Mouse (Mus musculus): ENCODE measurements around the gene Fut4.
A peak's percentile ranks its signal among the peaks of the same experiment; 100 is the strongest.

Fut4 gene

GRCm38 (mm10) chr9:14752001-14752522 lies at the start of gene Fut4:
Gene Fut4 (minus strand): TSS chr9:14752393.
- H3K36me3 ChIP-seq (ENCODE audit: control insufficient read depth, insufficient read depth, low read length, poor library complexity, severe bottlenecking) = no peaks in the 10 kb centered on the region
- peak; percentile 24 for DNase-seq (ENCODE audit: low read depth, low spot score)
- no peaks in the 10 kb centered on the region for H3K27me3 ChIP-seq (ENCODE audit: control insufficient read depth, insufficient read depth, low read length, poor library complexity, severe bottlenecking)

DNA sequence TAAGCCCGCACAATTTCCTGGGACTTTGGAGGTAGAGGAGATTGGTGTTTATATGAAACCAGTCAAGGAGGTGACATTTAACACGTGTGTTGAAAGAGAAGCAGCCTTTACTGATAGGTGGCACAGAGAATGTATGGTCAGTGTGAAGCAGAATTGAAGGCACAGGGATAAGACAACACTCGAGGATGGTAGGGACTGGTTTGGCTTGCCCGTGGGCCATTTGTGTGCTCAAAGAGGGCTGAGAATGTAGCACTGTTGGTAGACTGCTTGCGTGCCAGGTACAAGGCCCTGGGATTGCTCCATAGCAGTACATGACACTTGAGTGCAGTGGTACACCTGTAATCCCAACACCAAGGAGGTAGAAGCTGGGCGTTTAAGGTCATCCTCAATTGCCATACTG lies 35.2 kb upstream of the Fut4 start:
- DNase-seq (ENCODE audit: low read depth, low spot score) = no peak
- H3K36me3 ChIP-seq (ENCODE audit: control insufficient read depth, insufficient read depth, low read length, poor library complexity, severe bottlenecking) = peaks cover 8% of the 10 kb centered on the region
- no peaks in the 10 kb centered on the region for H3K27me3 ChIP-seq (ENCODE audit: control insufficient read depth, insufficient read depth, low read length, poor library complexity, severe bottlenecking)

GRCm38 (mm10) chr9:14784039-14785002 lies 32.1 kb upstream of the Fut4 start, which contains the start of the genes Mre11a and Ankrd49:
Gene Mre11a (plus strand): TSS chr9:14784654.
Gene Ankrd49 (minus strand): TSS chr9:14784856.
- no peaks in the 10 kb centered on the region for H3K27me3 ChIP-seq (ENCODE audit: control insufficient read depth, insufficient read depth, low read length, poor library complexity, severe bottlenecking)
- H3K36me3 ChIP-seq (ENCODE audit: control insufficient read depth, insufficient read depth, low read length, poor library complexity, severe bottlenecking) = peaks cover 10% of the 10 kb centered on the region
- peak; percentile 96 for DNase-seq (ENCODE audit: low read depth, low spot score)

DNA sequence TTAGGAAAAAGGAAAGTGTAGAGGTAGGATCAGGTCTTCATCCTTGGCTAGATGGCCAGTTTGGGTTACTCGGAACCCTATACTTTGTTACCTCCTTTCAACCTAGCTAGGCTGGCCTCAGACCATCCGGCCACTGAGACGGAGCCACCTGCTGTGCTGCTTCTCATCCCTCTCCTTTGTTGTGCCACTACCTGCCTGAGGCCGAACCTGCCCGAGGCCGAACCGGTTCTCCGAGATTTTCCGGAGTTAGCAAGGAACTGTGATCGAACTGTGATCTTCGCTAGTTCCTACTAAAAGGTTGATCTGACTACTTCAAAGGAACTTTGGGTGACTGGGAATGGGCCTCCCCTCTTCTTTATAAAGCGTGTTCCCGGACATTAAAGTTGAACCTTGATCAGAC lies 26.1 kb upstream of the Fut4 start:
- no peaks in the 10 kb centered on the region for H3K27me3 ChIP-seq (ENCODE audit: control insufficient read depth, insufficient read depth, low read length, poor library complexity, severe bottlenecking)
- H3K36me3 ChIP-seq (ENCODE audit: control insufficient read depth, insufficient read depth, low read length, poor library complexity, severe bottlenecking) = peaks cover 4% of the 10 kb centered on the region; the same call in 1 of the 2 replicates
- DNase-seq (ENCODE audit: low read depth, low spot score) = no peak

DNA sequence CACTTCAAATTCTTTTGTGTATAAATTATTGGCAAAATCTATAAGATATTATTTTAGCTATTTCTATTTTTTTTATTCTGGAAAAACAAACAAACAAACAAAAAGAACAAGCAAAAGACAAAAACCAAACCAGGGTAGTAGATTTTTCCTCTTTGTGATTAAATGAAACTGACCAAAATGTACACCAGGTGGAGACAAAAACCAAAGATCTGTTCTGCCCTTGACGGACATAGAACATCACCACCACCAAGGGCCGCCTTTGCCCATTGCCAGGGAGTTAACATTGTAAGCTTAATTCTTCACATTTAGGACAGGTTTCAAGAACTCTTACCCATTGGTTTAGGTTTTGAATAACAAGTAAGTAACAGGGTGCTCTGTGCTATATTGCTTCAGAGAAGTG lies 21.6 kb upstream of the Fut4 start:
- H3K36me3 ChIP-seq (ENCODE audit: control insufficient read depth, insufficient read depth, low read length, poor library complexity, severe bottlenecking) = no peaks in the 10 kb centered on the region
- no peaks in the 10 kb centered on the region for H3K27me3 ChIP-seq (ENCODE audit: control insufficient read depth, insufficient read depth, low read length, poor library complexity, severe bottlenecking)
- peak; percentile 47 for DNase-seq (ENCODE audit: low read depth, low spot score)

DNA sequence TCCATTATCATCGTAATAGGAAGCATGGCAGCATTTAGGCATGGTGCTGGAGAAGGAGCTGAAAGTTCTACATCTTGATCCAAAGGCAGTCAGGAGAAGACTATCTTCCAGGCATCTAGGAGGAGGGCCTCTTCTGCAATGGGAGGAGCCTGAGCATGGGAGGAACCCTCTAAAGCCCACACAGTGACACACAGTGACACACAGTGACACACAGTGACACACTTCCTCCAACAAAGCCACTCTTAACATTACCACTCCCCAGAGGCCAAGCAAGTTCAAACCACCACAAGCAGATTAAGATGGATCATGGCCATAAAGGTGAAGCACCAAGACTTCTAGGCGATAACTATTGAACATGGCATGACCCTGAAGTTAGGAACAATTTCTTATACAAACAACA lies 19.9 kb upstream of the Fut4 start:
- DNase-seq (ENCODE audit: low read depth, low spot score) = no peak
- H3K27me3 ChIP-seq (ENCODE audit: control insufficient read depth, insufficient read depth, low read length, poor library complexity, severe bottlenecking) = no peaks in the 10 kb centered on the region
- H3K36me3 ChIP-seq (ENCODE audit: control insufficient read depth, insufficient read depth, low read length, poor library complexity, severe bottlenecking) = no peaks in the 10 kb centered on the region

GRCm38 (mm10) chr9:14770803-14771471 lies 18.7 kb upstream of the Fut4 start, which contains the start of gene 1700012B09Rik:
Gene 1700012B09Rik (minus strand): TSS chr9:14771030.
- H3K36me3 ChIP-seq (ENCODE audit: control insufficient read depth, insufficient read depth, low read length, poor library complexity, severe bottlenecking) = no peaks in the 10 kb centered on the region
- no peaks in the 10 kb centered on the region for H3K27me3 ChIP-seq (ENCODE audit: control insufficient read depth, insufficient read depth, low read length, poor library complexity, severe bottlenecking)
- DNase-seq (ENCODE audit: low read depth, low spot score) = no peak

DNA sequence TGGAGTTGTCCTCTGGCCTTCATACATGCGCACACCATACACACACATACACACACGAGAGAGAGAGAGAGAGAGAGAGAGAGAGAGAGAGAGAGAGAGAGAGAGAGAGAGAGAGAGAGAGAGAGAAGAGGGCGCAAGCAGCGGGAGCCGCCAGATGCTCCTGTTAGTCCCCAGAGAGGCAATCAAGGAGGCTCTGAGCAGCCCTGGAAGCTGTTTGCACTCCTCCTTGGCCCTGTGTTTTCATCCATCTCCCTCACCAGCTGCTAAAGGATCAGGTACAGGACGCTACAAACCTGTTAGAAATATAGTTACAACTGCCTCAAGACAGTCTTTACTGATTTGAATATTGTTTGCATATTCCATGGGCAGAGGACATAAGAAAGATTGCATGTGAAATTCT lies 17.6 kb upstream of the Fut4 start:
- H3K36me3 ChIP-seq (ENCODE audit: control insufficient read depth, insufficient read depth, low read length, poor library complexity, severe bottlenecking) = no peaks in the 10 kb centered on the region
- H3K27me3 ChIP-seq (ENCODE audit: control insufficient read depth, insufficient read depth, low read length, poor library complexity, severe bottlenecking) = no peaks in the 10 kb centered on the region
- no peak for DNase-seq (ENCODE audit: low read depth, low spot score)

GRCm38 (mm10) chr9:14764765-14765164 lies 12.6 kb upstream of the Fut4 start:
- Histone ChIP-seq H3K36me3 (ENCODE audit: control insufficient read depth, insufficient read depth, low read length, poor library complexity, severe bottlenecking) (no peaks in the 10 kb centered on the region), H3K27me3 (ENCODE audit: control insufficient read depth, insufficient read depth, low read length, poor library complexity, severe bottlenecking) (no peaks in the 10 kb centered on the region; the same call in 1 of the 2 replicates)
- peak; percentile 51 for DNase-seq (ENCODE audit: low read depth, low spot score)

DNA sequence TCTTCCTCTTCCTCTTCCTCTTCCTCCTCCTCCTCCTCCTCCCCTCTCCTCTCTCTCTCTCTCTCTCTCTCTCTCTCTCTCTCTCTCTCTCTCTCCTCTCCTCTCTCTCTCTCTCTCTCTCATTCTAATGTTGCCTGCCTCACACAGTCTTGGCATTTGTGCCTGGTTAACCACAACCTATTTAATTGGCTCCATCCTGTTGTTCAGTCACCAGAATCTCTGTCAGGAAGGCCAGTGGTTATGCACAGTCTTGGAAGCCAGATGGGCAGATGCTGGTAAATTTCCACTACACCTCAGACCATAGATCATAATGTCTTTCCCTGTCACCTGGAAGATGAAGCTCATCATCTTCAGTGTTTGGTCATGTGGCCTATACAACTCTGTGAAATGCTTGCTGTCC lies 7.1 kb upstream of the Fut4 start:
- no peak for DNase-seq (ENCODE audit: low read depth, low spot score)
- Histone ChIP-seq H3K36me3 (ENCODE audit: control insufficient read depth, insufficient read depth, low read length, poor library complexity, severe bottlenecking) (no peaks in the 10 kb centered on the region), H3K27me3 (ENCODE audit: control insufficient read depth, insufficient read depth, low read length, poor library complexity, severe bottlenecking) (no peaks in the 10 kb centered on the region; the same call in 1 of the 2 replicates)

DNA sequence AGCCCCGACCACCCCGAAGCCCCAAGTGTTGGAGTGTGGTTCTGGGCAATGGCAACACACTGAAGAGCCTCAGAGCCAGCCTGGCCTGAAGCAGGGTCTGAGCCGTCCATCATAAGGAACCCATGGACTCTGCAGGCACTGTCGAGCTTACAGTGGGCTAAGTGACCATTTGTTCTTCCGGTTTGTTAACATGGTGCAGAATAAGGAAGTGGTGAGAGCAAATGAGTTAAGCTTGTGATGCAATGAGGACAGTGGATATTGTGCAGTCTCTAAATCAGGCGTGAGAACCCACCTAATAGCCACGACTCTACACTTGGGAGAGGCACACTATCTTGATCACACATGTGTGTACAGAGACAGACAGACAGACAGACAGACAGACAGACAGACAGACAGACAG lies 6.4 kb upstream of the Fut4 start:
- Histone ChIP-seq H3K27me3 (ENCODE audit: control insufficient read depth, insufficient read depth, low read length, poor library complexity, severe bottlenecking) (no peaks in the 10 kb centered on the region), H3K36me3 (ENCODE audit: control insufficient read depth, insufficient read depth, low read length, poor library complexity, severe bottlenecking) (no peaks in the 10 kb centered on the region)
- peak; percentile 15 for DNase-seq (ENCODE audit: low read depth, low spot score)

DNA sequence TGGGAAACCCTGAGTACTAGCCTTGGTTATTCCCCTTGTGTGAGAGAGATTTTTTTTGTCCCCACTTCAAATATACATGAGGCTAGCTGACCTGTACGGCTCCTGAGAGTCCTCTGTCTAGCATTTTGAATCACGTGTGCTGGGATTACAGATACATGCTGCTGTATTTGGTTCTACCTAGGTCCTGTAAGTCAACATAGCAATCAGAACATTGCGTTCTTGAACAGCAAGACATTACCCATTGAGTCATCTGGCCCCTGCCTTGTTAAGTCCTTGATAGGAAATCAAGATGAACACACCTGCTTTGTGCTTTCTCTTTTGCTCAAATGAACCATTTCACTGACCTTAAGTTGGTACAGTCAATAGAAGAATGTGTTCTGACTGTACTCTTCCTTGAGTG lies 2.3 kb upstream of the Fut4 start:
- no peaks in the 10 kb centered on the region for H3K36me3 ChIP-seq (ENCODE audit: control insufficient read depth, insufficient read depth, low read length, poor library complexity, severe bottlenecking)
- DNase-seq (ENCODE audit: low read depth, low spot score) = no peak
- no peaks in the 10 kb centered on the region for H3K27me3 ChIP-seq (ENCODE audit: control insufficient read depth, insufficient read depth, low read length, poor library complexity, severe bottlenecking)

DNA sequence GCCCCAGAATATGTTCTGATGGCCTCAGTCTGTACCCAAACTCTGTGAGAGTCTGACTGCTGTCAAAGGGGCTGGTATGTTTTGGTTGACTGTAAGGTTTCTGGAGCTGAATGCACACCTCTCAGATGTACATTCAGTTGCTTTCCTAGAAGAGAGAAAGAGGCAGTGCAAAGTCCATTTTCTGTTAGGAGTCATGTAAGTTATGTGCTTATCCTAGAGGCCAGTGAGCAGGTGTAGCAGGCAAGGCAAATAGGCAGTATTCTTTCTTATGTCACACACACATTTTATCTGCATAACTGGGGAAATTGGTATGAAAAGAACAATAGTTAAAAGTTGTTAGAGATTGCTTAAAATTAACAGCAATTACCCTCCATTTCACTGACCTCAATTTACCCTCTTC lies 1.8 kb upstream of the Fut4 start:
- no peaks in the 10 kb centered on the region for H3K36me3 ChIP-seq (ENCODE audit: control insufficient read depth, insufficient read depth, low read length, poor library complexity, severe bottlenecking)
- no peak for DNase-seq (ENCODE audit: low read depth, low spot score)
- no peaks in the 10 kb centered on the region for H3K27me3 ChIP-seq (ENCODE audit: control insufficient read depth, insufficient read depth, low read length, poor library complexity, severe bottlenecking)

- Histone ChIP-seq H3K36me3 (ENCODE audit: control insufficient read depth, insufficient read depth, low read length, poor library complexity, severe bottlenecking) (no peaks in the 10 kb centered on the region), H3K27me3 (ENCODE audit: control insufficient read depth, insufficient read depth, low read length, poor library complexity, severe bottlenecking) (no peaks in the 10 kb centered on the region)
- DNase-seq (ENCODE audit: low read depth, low spot score) = peak; percentile 5
Measured at GRCm38 (mm10) chr9:14751503-14752000, 641 bp downstream of the Fut4 start.
